Mouse (Mus musculus) mouse embryonic stem cell (cell line): Measurements from ENCODE around the gene Stab2.

Experiments used
- in situ Hi-C, 2 experiments: fragments of 300-500 bp; cut with MboI; formaldehyde crosslinking; loops; 1 replicate in 1 of 2; 3 replicates in 1 of 2; pipeline ENCODE4 v1.14.3; 2019 to 2020; ENCODE audit warnings: low sequenced_read_pairs in 2 of 2, low pct_unique_long_range_greater_than_20kb in 1 of 2, mixed read lengths in 1 of 2; ENCODE audit not compliant: unreplicated experiment in 1 of 2

Gene Stab2

GRCm38 (mm10) chr10:86852160-86852559, 155.7 kb downstream of the Stab2 start:
- in situ Hi-C loops = no loop called here

GRCm38 (mm10) chr10:86849508-86849907, 158.3 kb downstream of the Stab2 start:
- in situ Hi-C loops = no loop called here

- in situ Hi-C loops = no loop called here
These were observed 158.7 kb downstream of the Stab2 start for GRCm38 (mm10) chr10:86849087-86849486.

GRCm38 (mm10) chr10:86846926-86847467, 160.8 kb downstream of the Stab2 start:
- in situ Hi-C loops = no loop called here

GRCm38 (mm10) chr10:86842659-86843058, 165.2 kb downstream of the Stab2 start:
- in situ Hi-C loops = no loop called here

- in situ Hi-C loops = no loop called here
These were observed 169.0 kb downstream of the Stab2 start for GRCm38 (mm10) chr10:86838827-86839226.

- in situ Hi-C loops = no loop called here
These were observed 171.0 kb downstream of the Stab2 start for GRCm38 (mm10) chr10:86836784-86837183.

- in situ Hi-C loops = loop anchor here in 1 of 2 experiments (10.0 kb wide), 1 partner anchor 125 kb away; the partner anchor contains the start of genes Hsp90b1 and Ttc41
These were observed 178.3 kb downstream of the Stab2 start for GRCm38 (mm10) chr10:86829515-86829914.

- in situ Hi-C loops = loop anchor here in 1 of 2 experiments (10.0 kb wide), 1 partner anchor 124 kb away; the partner anchor contains the start of genes Hsp90b1 and Ttc41
These were observed 179.3 kb downstream of the Stab2 start for GRCm38 (mm10) chr10:86828221-86829135.

- in situ Hi-C loops = loop anchor here in 1 of 2 experiments (10.0 kb wide), 1 partner anchor 122 kb away; the partner anchor contains the start of genes Hsp90b1 and Ttc41
These were observed 180.9 kb downstream of the Stab2 start for GRCm38 (mm10) chr10:86826929-86827328.

GRCm38 (mm10) chr10:86825871-86826522, 181.8 kb downstream of the Stab2 start:
- in situ Hi-C loops = loop anchor here in 1 of 2 experiments (10.0 kb wide), 1 partner anchor 121 kb away; the partner anchor contains the start of genes Hsp90b1 and Ttc41

GRCm38 (mm10) chr10:86824871-86825270, 183.0 kb downstream of the Stab2 start:
- in situ Hi-C loops = loop anchor here in 1 of 2 experiments (10.0 kb wide), 1 partner anchor 120 kb away; the partner anchor contains the start of genes Hsp90b1 and Ttc41

GRCm38 (mm10) chr10:86824093-86824492, 183.7 kb downstream of the Stab2 start:
- in situ Hi-C loops = loop anchor here in 1 of 2 experiments (10.0 kb wide), 1 partner anchor 119 kb away; the partner anchor contains the start of genes Hsp90b1 and Ttc41

- in situ Hi-C loops = loop anchor here in 1 of 2 experiments (10.0 kb wide), 1 partner anchor 116 kb away; the partner anchor contains the start of genes Hsp90b1 and Ttc41
These were observed 186.8 kb downstream of the Stab2 start for GRCm38 (mm10) chr10:86821014-86821413.

- in situ Hi-C loops = loop anchor here in 1 of 2 experiments (10.0 kb wide), 1 partner anchor 115 kb away; the partner anchor contains the start of genes Hsp90b1 and Ttc41
These were observed 188.1 kb downstream of the Stab2 start for GRCm38 (mm10) chr10:86819649-86820165.

- in situ Hi-C loops = no loop called here
These were observed 192.7 kb downstream of the Stab2 start for GRCm38 (mm10) chr10:86815133-86815532.

- in situ Hi-C loops = no loop called here
These were observed 193.3 kb downstream of the Stab2 start for GRCm38 (mm10) chr10:86814292-86815131.
